Mouse (Mus musculus) liver, adult 2 months (tissue): ENCODE measurements at regions not wholly inside any gene's neighbourhood (a gene's known extent, or its start where the extent isn't known, plus 50 kb on each side); places are given as distances from the start of the nearest gene placed in this dataset.

Experiments used
- DNase-seq: peaks from one replicate; pipeline ENCODE4 v3.0.0-alpha.2; 2011; ENCODE audit warnings: low read depth, low spot score; ENCODE audit errors: extremely low read depth
- H3K27ac ChIP-seq: fragments of 200-500 bp; replicated peaks from 2 replicates; pipeline ENCODE4 v1.5.1; 2012; ENCODE audit warnings: low read depth, mild to moderate bottlenecking, control low read depth, inconsistent platforms, low read length; ENCODE audit not compliant: insufficient read depth
- H3K27me3 ChIP-seq: fragments of 200-500 bp; 2 replicates; pipeline ENCODE4 v1.6.1; 2012; ENCODE audit warnings: mild to moderate bottlenecking, moderate library complexity, low read length, inconsistent platforms; ENCODE audit not compliant: control insufficient read depth, insufficient read depth
- H3K36me3 ChIP-seq: fragments of 200-500 bp; 2 replicates; pipeline ENCODE4 v1.6.1; 2012; ENCODE audit warnings: low read length, inconsistent platforms; ENCODE audit not compliant: control insufficient read depth, insufficient read depth
- H3K4me1 ChIP-seq: fragments of 200-500 bp; 2 replicates; pipeline ENCODE4 v1.6.1; 2011; ENCODE audit warnings: low read length; ENCODE audit not compliant: control insufficient read depth, insufficient read depth
- H3K4me3 ChIP-seq: fragments of 200-500 bp; 2 replicates; pipeline ENCODE4 v1.5.1; 2011; ENCODE audit warnings: low read depth, mild to moderate bottlenecking, control low read depth, low read length, moderate library complexity; ENCODE audit not compliant: insufficient read depth
- H3K79me2 ChIP-seq: fragments of 200-500 bp; 2 replicates; pipeline ENCODE4 v1.6.1; 2012; ENCODE audit warnings: inconsistent platforms, mild to moderate bottlenecking, low read length, moderate library complexity; ENCODE audit not compliant: control insufficient read depth, insufficient read depth
- H3K9ac ChIP-seq: fragments of 200-500 bp; 2 replicates; pipeline ENCODE4 v1.6.1; 2012; ENCODE audit warnings: low read depth, mild to moderate bottlenecking, control low read depth, inconsistent platforms, low read length
- CTCF ChIP-seq: fragments of 200-500 bp; IDR thresholded peaks from 2 replicates; pipeline ENCODE4 v1.5.1; 2011; ENCODE audit warnings: low read depth, low read length, control low read depth
- POLR2A ChIP-seq: fragments of 200-500 bp; IDR thresholded peaks from 2 replicates; pipeline ENCODE4 v1.6.1; 2011; ENCODE audit warnings: low read length, control low read depth; ENCODE audit not compliant: insufficient read depth; ENCODE audit errors: extremely low read depth
- WGBS: fragments of 180-500 bp; shearing (Covaris S2); methylation state at CpG from one replicate; pipeline ENCODE4 v1.1.7; 2018; 5-methylcytosine and 5-hydroxymethylcytosine counted together

GRCm38 (mm10) chr19:36214188-36214968 is 94.5 kb upstream of the Ankrd1 start:
- DNase-seq: no peak
- Histone ChIP-seq H3K27ac (no peak overlapping the region), H3K4me3 (no peak overlapping the region), H3K36me3 (no peaks in the 10 kb centered on the region), H3K79me2 (no peaks in the 10 kb centered on the region), H3K4me1 (no peaks in the 10 kb centered on the region), H3K27me3 (no peaks in the 10 kb centered on the region), H3K9ac (no peak overlapping the region)
- no peak for TF ChIP-seq CTCF
- no peak for TF ChIP-seq POLR2A
- WGBS: 38% methylated on average over 7 of the region's 7 CpGs

- H3K27me3 ChIP-seq: no peaks in the 10 kb centered on the region
- no peaks in the 10 kb centered on the region for H3K4me1 ChIP-seq
- no peak for DNase-seq
- H3K9ac ChIP-seq: no peak overlapping the region
- H3K4me3 ChIP-seq: no peak overlapping the region
- no peak for TF ChIP-seq CTCF
- TF ChIP-seq POLR2A: no peak
- H3K36me3 ChIP-seq: no peaks in the 10 kb centered on the region
- H3K79me2 ChIP-seq: no peaks in the 10 kb centered on the region
- no peak overlapping the region for H3K27ac ChIP-seq
- WGBS: 88% methylated on average over 5 of the region's 5 CpGs
These were observed 97.3 kb upstream of the Ankrd1 start for GRCm38 (mm10) chr19:36217177-36217576.

- no peak overlapping the region for H3K9ac ChIP-seq
- H3K4me3 ChIP-seq: no peak overlapping the region
- DNase-seq: no peak
- H3K27me3 ChIP-seq: no peaks in the 10 kb centered on the region
- no peaks in the 10 kb centered on the region for H3K36me3 ChIP-seq
- H3K27ac ChIP-seq: no peak overlapping the region
- no peaks in the 10 kb centered on the region for H3K4me1 ChIP-seq
- TF ChIP-seq CTCF (no peak), POLR2A (no peak)
- no peaks in the 10 kb centered on the region for H3K79me2 ChIP-seq
- 82% methylated on average over 5 of the region's 5 CpGs for WGBS
These were observed 97.7 kb upstream of the Ankrd1 start for GRCm38 (mm10) chr19:36217605-36218004.

GRCm38 (mm10) chr19:36218921-36219320 is 99.0 kb upstream of the Ankrd1 start:
- Histone ChIP-seq H3K9ac (no peak overlapping the region), H3K4me1 (no peaks in the 10 kb centered on the region), H3K27me3 (no peaks in the 10 kb centered on the region), H3K36me3 (no peaks in the 10 kb centered on the region), H3K27ac (no peak overlapping the region), H3K4me3 (no peak overlapping the region), H3K79me2 (no peaks in the 10 kb centered on the region)
- no peak for DNase-seq
- 82% methylated on average over 5 of the region's 5 CpGs for WGBS
- TF ChIP-seq POLR2A (no peak), CTCF (no peak)

- no peak for DNase-seq
- Histone ChIP-seq H3K79me2 (no peaks in the 10 kb centered on the region), H3K27me3 (no peaks in the 10 kb centered on the region), H3K4me1 (no peaks in the 10 kb centered on the region), H3K27ac (no peak overlapping the region), H3K4me3 (no peak overlapping the region), H3K36me3 (no peaks in the 10 kb centered on the region), H3K9ac (no peak overlapping the region)
- 38% methylated on average over 2 of the region's 2 CpGs for WGBS
- TF ChIP-seq POLR2A (no peak), CTCF (no peak)
These were observed 101.2 kb upstream of the Ankrd1 start for GRCm38 (mm10) chr19:36221104-36221503.

- no peaks in the 10 kb centered on the region for H3K4me1 ChIP-seq
- no peak overlapping the region for H3K4me3 ChIP-seq
- no peaks in the 10 kb centered on the region for H3K27me3 ChIP-seq
- DNase-seq: no peak
- TF ChIP-seq POLR2A: no peak
- no peak for TF ChIP-seq CTCF
- H3K9ac ChIP-seq: no peak overlapping the region
- no peak overlapping the region for H3K27ac ChIP-seq
- no peaks in the 10 kb centered on the region for H3K36me3 ChIP-seq
- H3K79me2 ChIP-seq: no peaks in the 10 kb centered on the region
These were observed 101.7 kb upstream of the Ankrd1 start for GRCm38 (mm10) chr19:36221596-36221995.
